ENCODE assay signal across 8 mouse cellular contexts in the genomic region with DNA sequence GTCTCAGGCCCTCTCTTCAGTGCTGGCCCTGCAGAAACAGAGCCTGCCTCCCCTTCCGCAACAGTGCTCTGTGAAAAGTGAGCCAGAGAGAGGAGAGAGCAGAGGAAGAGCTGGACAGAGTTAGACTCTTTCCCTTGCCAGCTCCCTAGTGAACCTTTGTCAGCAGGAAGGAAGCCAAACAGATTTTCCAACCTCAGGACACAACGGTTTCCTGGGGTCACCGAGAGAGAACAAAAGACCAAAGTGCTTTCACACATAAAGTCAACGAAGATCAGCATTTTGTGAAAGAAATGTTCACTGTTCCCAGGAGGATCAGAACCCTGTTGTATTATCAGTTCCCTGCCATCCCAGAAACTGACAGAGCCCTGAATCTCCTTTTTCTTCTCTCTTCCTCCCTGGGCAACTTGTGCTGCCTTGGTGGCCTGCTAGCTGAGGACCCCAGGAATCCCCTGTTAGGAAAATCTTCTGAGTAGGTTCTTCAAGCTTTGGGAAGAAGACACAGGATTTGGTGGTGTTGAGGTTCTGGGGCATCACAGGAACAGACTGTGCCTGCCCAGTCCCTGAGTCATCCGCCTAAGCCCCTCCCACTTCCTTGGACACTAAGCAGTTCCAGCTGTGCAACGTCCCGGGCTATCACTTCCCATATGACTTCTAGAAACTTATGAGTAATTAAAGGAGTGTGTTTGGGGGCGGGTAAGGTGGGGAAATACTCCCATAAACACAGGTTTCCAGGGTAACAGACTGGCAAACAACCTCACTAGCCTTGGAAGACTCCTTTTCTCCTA. TPM values are rescaled to one million over a fixed set of nuclear protein-coding genes. Genes with fewer than 3 reads are reported as not detected.
DNase-seq lines count a peak whose midpoint lies in the region; ATAC-seq and TF ChIP-seq lines count a peak whose summit lies in the region.

No protein-coding gene starts in this region.

- no peaks in the 10 kb centered on the region for H3K79me2 ChIP-seq in liver, adult 2 months (ENCODE audit: control insufficient read depth, insufficient read depth, low read length)

- no peaks in the 10 kb centered on the region for H3K27me3 ChIP-seq in hindbrain, embryonic 15.5 days
- no peaks in the 10 kb centered on the region for H3K27me3 ChIP-seq in liver, adult 2 months (ENCODE audit: control insufficient read depth, insufficient read depth, low read length)
- no peaks in the 10 kb centered on the region for H3K27me3 ChIP-seq in midbrain, embryonic 11.5 days (ENCODE audit: control insufficient read depth, insufficient read depth, low read length)

- H3K9ac ChIP-seq in hindbrain, embryonic 15.5 days = no peak overlapping the region
- 0 out of 2 replicates have a peak overlapping the region, but pooled peaks have one; percentile 4 for H3K9ac ChIP-seq in liver, adult 2 months (ENCODE audit: low read depth, low read length)
- no peak overlapping the region for H3K9ac ChIP-seq in midbrain, embryonic 11.5 days (ENCODE audit: low read length)

- no peak for TF ChIP-seq CTCF in liver, adult 2 months (IDR thresholded peaks at IDR 0.05; ENCODE audit: low read depth, low read length)

- no peak overlapping the region for H3K4me3 ChIP-seq in hindbrain, embryonic 15.5 days
- H3K4me3 ChIP-seq in liver, adult 2 months (ENCODE audit: insufficient read depth, low read depth, low read length) = no peak overlapping the region
- no peak overlapping the region for H3K4me3 ChIP-seq in midbrain, embryonic 11.5 days (ENCODE audit: low read depth, low read length)

- TF ChIP-seq POLR2A in liver, adult 2 months (IDR thresholded peaks at IDR 0.05; ENCODE audit: extremely low read depth, insufficient read depth, low read length) = no peak

- no peak for ATAC-seq in hindbrain, embryonic 15.5 days (ENCODE audit: low FRiP score, low read depth)
- ATAC-seq in neutrophil, adult 5-6 weeks (ENCODE audit: extremely low read depth, insufficient number of reproducible peaks, low FRiP score, poor library complexity, severe bottlenecking) = peak; percentile 93
- ATAC-seq in midbrain, embryonic 11.5 days (ENCODE audit: low FRiP score) = no peak

- no peaks in the 10 kb centered on the region for H3K36me3 ChIP-seq in hindbrain, embryonic 15.5 days
- H3K36me3 ChIP-seq in liver, adult 2 months (ENCODE audit: control insufficient read depth, insufficient read depth, low read length) = no peaks in the 10 kb centered on the region
- H3K36me3 ChIP-seq in midbrain, embryonic 11.5 days (ENCODE audit: control insufficient read depth, insufficient read depth, low read length) = no peaks in the 10 kb centered on the region

- 0 out of 2 replicates have a peak, but pooled peaks cover 4% of the 10 kb centered on the region for H3K9me3 ChIP-seq in hindbrain, embryonic 15.5 days
- H3K9me3 ChIP-seq in midbrain, embryonic 11.5 days (ENCODE audit: control insufficient read depth, low read length) = no peaks in the 10 kb centered on the region

- H3K27ac ChIP-seq in hindbrain, embryonic 15.5 days (replicated peaks) = peak overlapping the region; percentile 2; the same call in 1 of the 2 replicates
- peak overlapping the region; percentile 71 for H3K27ac ChIP-seq in liver, adult 2 months (replicated peaks; ENCODE audit: insufficient read depth, low read depth, low read length)
- H3K27ac ChIP-seq in midbrain, embryonic 11.5 days (ENCODE audit: low read depth, low read length) = no peak overlapping the region

- no peak overlapping the region for H3K4me2 ChIP-seq in hindbrain, embryonic 15.5 days
- no peak overlapping the region for H3K4me2 ChIP-seq in midbrain, embryonic 11.5 days

- H3K4me1 ChIP-seq in hindbrain, embryonic 15.5 days (replicated peaks) = no peaks in the 10 kb centered on the region
- H3K4me1 ChIP-seq in liver, adult 2 months (ENCODE audit: control insufficient read depth, insufficient read depth, low read length) = peaks cover 5% of the 10 kb centered on the region; the same call in 1 of the 2 replicates
- H3K4me1 ChIP-seq in midbrain, embryonic 11.5 days (ENCODE audit: control insufficient read depth, insufficient read depth, low read length) = no peaks in the 10 kb centered on the region

- peak; percentile 88 for DNase-seq in urinary bladder, postnatal 14 days (ENCODE audit: low spot score)
- DNase-seq in urinary bladder, adult 2 months (ENCODE audit: low spot score) = no peak
- DNase-seq in gastrocnemius, adult 18-20 months (ENCODE audit: low spot score) = peak; percentile 91
- DNase-seq in liver, adult 2 months (ENCODE audit: extremely low read depth, low read depth, low spot score) = peak; percentile 92
- DNase-seq in left cerebral cortex, adult 9 months (ENCODE audit: low spot score in 2 of 2) = no peak
- DNase-seq in midbrain, embryonic 11.5 days (ENCODE audit: low spot score, missing footprints) = no peak

- WGBS in hindbrain, embryonic 15.5 days = 35% methylated on average over 8 of the region's 8 CpGs
- 19% methylated on average over 8 of the region's 8 CpGs for WGBS in liver, adult 2 months
- 38% methylated on average over 8 of the region's 8 CpGs for WGBS in midbrain, embryonic 11.5 days

RNA-seq across cellular contexts. Expression of a gene that starts 11.5 kb away (rescaled TPM):
- polyA plus RNA-seq in urinary bladder, adult 2 months (2012; rRNA removed) = 19.8 and 22.1 TPM in 2 replicates
- total RNA-seq in gastrocnemius, adult 18-20 months (2021) = 1 to 10 TPM; 1.1 to 1.9 TPM
- 0.73 and 0.98 TPM in 2 replicates for polyA plus RNA-seq in hindbrain, embryonic 15.5 days (2015; fragmentation: Nextera tagmentation; extraction: Ambion mirVana)
- total RNA-seq in liver, adult 2 months (2014; rRNA removed) = 74.3 and 79.8 TPM in 2 replicates
- 48.4 and 67.5 TPM in 2 replicates for polyA plus RNA-seq in liver, adult 2 months (2012; rRNA removed)
- total RNA-seq in neutrophil, adult 5-6 weeks (2017) = 4.2 and 4.4 TPM in 2 replicates
- polyA plus RNA-seq in midbrain, embryonic 11.5 days (2014; fragmentation: Nextera tagmentation; extraction: Ambion mirVana) = 0.26 and 0.33 TPM in 2 replicates

RNA-seq across cellular contexts. Expression of a gene that starts 24.7 kb away (rescaled TPM):
- polyA plus RNA-seq in urinary bladder, adult 2 months (2012; rRNA removed) = 19.0 and 31.0 TPM in 2 replicates
- total RNA-seq in gastrocnemius, adult 18-20 months (2021) = 10 to 100 TPM; 20.8 to 25.4 TPM
- polyA plus RNA-seq in hindbrain, embryonic 15.5 days (2015; fragmentation: Nextera tagmentation; extraction: Ambion mirVana) = 50.5 and 51.9 TPM in 2 replicates
- total RNA-seq in liver, adult 2 months (2014; rRNA removed) = 23.5 and 25.3 TPM in 2 replicates
- 9.2 and 9.7 TPM in 2 replicates for polyA plus RNA-seq in liver, adult 2 months (2012; rRNA removed)
- 77.7 and 87.9 TPM in 2 replicates for total RNA-seq in neutrophil, adult 5-6 weeks (2017)
- 36.3 and 40.3 TPM in 2 replicates for polyA plus RNA-seq in midbrain, embryonic 11.5 days (2014; fragmentation: Nextera tagmentation; extraction: Ambion mirVana)

RNA-seq across cellular contexts. Expression of a gene that starts 25.0 kb away (rescaled TPM):
- 32.2 and 41.0 TPM in 2 replicates for polyA plus RNA-seq in urinary bladder, adult 2 months (2012; rRNA removed)
- total RNA-seq in gastrocnemius, adult 18-20 months (2021) = 1 to 10 TPM; 2.1 to 2.3 TPM
- polyA plus RNA-seq in hindbrain, embryonic 15.5 days (2015; fragmentation: Nextera tagmentation; extraction: Ambion mirVana) = 17.0 and 19.9 TPM in 2 replicates
- 1.3 and 1.6 TPM in 2 replicates for total RNA-seq in liver, adult 2 months (2014; rRNA removed)
- polyA plus RNA-seq in liver, adult 2 months (2012; rRNA removed) = 4.5 and 5.7 TPM in 2 replicates
- 7.9 and 8.0 TPM in 2 replicates for total RNA-seq in neutrophil, adult 5-6 weeks (2017)
- polyA plus RNA-seq in midbrain, embryonic 11.5 days (2014; fragmentation: Nextera tagmentation; extraction: Ambion mirVana) = 17.4 and 18.6 TPM in 2 replicates

RNA-seq across cellular contexts. Expression of a gene that starts 31.5 kb away (rescaled TPM):
- polyA plus RNA-seq in urinary bladder, adult 2 months (2012; rRNA removed) = 32.9 and 36.9 TPM in 2 replicates
- total RNA-seq in gastrocnemius, adult 18-20 months (2021) = 10 to 100 TPM; 12.0 to 12.4 TPM
- 44.5 and 47.0 TPM in 2 replicates for polyA plus RNA-seq in hindbrain, embryonic 15.5 days (2015; fragmentation: Nextera tagmentation; extraction: Ambion mirVana)
- 9.5 and 12.7 TPM in 2 replicates for total RNA-seq in liver, adult 2 months (2014; rRNA removed)
- 15.0 and 15.6 TPM in 2 replicates for polyA plus RNA-seq in liver, adult 2 months (2012; rRNA removed)
- 56.3 and 57.8 TPM in 2 replicates for total RNA-seq in neutrophil, adult 5-6 weeks (2017)
- 43.5 and 48.1 TPM in 2 replicates for polyA plus RNA-seq in midbrain, embryonic 11.5 days (2014; fragmentation: Nextera tagmentation; extraction: Ambion mirVana)

RNA-seq across cellular contexts. Expression of a gene that starts 34.5 kb away (rescaled TPM):
- 65.5 and 71.0 TPM in 2 replicates for polyA plus RNA-seq in urinary bladder, adult 2 months (2012; rRNA removed)
- total RNA-seq in gastrocnemius, adult 18-20 months (2021) = 1 to 10 TPM; 7.8 to 8.5 TPM
- 7.7 and 8.9 TPM in 2 replicates for polyA plus RNA-seq in hindbrain, embryonic 15.5 days (2015; fragmentation: Nextera tagmentation; extraction: Ambion mirVana)
- total RNA-seq in liver, adult 2 months (2014; rRNA removed) = 4.1 and 6.5 TPM in 2 replicates
- polyA plus RNA-seq in liver, adult 2 months (2012; rRNA removed) = 7.1 and 7.2 TPM in 2 replicates
- total RNA-seq in neutrophil, adult 5-6 weeks (2017) = 264 and 290 TPM in 2 replicates
- polyA plus RNA-seq in midbrain, embryonic 11.5 days (2014; fragmentation: Nextera tagmentation; extraction: Ambion mirVana) = 5.4 and 5.7 TPM in 2 replicates

Comparison
In these comparisons a context has a peak if more than half of its experiments do, and no peak if none do; other contexts are left out.
1. DNase-seq: peak in urinary bladder, postnatal 14 days (single experiment), gastrocnemius, adult 18-20 months (single experiment) and liver, adult 2 months (single experiment); none in urinary bladder, adult 2 months (single experiment), left cerebral cortex, adult 9 months (0 of 2) and midbrain, embryonic 11.5 days (single experiment).
2. RNA of a gene that starts 11.5 kb away (polyA plus RNA-seq): 48.4 to 67.5 TPM in liver, adult 2 months and 19.8 to 22.1 TPM in urinary bladder, adult 2 months; 0.73 to 0.98 TPM in hindbrain, embryonic 15.5 days and 0.26 to 0.33 TPM in midbrain, embryonic 11.5 days; every median in the first group is over 10 times any median in the second.